Mouse (Mus musculus): Measurements from ENCODE around the gene Stxbp1.

The Stxbp1 gene

DNA sequence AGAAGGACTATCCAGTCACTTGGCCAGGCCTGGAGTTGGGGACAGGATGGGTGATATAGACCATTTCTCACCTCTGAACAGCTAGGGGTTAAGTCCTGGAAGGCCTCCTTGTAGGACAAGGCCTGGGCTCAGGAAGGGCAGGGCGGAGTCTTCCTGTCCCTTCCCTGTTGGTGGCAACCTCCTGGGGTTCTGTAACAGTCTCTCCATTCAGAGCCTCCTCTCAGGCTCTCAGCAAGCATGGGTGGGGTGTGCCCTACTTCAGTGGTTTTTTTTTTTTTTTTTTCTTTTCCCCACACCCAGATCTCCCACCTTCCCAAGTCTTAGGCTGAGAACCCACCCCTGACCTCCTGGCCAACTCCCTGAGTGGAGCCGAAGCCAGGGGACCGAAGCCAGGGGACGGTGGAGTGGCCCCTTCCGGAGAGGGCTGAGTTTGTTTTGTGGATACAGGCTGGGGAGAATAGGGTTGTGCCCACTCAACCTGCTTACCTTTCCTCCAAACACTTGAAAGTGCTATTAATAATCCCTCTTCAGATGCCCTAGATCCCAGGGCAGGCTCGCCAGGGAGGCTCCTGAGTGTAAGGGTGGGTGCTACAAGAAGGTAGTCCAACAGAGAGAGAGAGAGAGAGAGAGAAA lies 30.8 kb upstream of the Stxbp1 start:
- H3K27me3 ChIP-seq (ENCODE audit: control insufficient read depth, insufficient read depth, low read length, poor library complexity, severe bottlenecking), result no peaks in the 10 kb centered on the region

DNA sequence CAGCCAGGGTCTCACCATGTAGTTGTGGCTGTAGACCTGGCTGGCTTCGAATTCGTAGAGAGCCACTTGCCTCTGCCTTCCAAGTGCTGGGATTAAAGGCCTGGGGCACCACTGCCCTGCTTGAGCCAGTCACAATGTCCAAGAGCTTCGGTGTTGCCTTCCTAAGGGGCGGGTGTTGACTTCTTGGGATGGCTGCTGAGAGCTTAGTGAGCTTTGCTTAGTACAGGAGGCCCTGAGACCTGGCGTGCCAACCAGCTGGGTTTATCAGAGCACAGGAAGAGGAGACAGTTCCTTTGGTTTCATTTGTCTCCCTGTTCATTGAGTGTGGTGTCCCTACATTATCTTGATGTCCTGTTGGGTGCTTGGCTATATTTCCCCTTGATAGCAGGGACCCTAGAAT lies 30.3 kb upstream of the Stxbp1 start:
- no peak for DNase-seq (ENCODE audit: low read depth, low spot score)
- Histone ChIP-seq H3K36me3 (ENCODE audit: control insufficient read depth, insufficient read depth, low read length, poor library complexity, severe bottlenecking) (no peaks in the 10 kb centered on the region), H3K27me3 (ENCODE audit: control insufficient read depth, insufficient read depth, low read length, poor library complexity, severe bottlenecking) (no peaks in the 10 kb centered on the region)

More for the DNA sequence above, 30.8 kb upstream of the Stxbp1 start:
- no peaks in the 10 kb centered on the region for H3K36me3 ChIP-seq (ENCODE audit: control insufficient read depth, insufficient read depth, low read length, poor library complexity, severe bottlenecking)
- no peak for DNase-seq (ENCODE audit: low read depth, low spot score)

DNA sequence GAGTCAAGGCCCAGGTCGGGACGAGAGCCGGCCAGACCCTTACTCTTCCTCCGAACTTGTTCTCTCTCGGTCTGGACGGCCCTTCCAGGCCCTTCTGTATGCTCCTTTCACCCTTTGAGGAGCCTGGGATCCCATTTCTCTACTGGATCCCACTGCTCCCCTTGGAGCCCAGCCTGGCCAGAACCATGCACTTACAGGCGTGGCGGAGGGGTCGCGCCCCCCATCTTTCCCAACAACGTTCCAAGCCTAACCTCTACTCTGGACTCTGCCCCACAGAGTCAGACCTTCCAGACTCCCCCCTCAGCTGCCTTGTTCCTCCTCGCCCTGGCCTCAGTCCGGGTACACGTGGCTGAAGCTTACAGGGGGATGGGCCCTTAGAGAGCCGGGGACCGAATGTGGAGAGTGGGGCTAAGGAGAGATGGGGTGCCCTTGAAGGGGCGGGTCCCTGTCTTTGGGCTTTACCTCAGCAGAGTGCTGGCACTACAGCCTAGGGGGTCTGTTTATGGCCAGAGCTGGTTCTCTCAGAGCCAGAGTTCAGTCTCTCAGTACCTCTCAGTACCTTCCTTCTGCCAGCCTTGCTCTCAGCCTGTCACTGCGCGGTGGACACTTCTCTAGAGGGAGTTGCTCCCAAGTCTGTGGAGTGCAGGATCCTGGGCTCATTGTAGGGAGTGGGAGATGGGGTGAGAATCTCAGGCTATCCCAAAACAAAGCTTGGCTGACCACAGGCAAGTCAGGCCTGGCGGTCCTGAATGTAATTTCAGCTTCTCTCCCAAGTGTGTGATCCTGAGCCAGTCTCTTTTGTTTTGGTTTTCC lies 29.7 kb upstream of the Stxbp1 start:
- Histone ChIP-seq H3K27me3 (ENCODE audit: control insufficient read depth, insufficient read depth, low read length, poor library complexity, severe bottlenecking) (no peaks in the 10 kb centered on the region), H3K36me3 (ENCODE audit: control insufficient read depth, insufficient read depth, low read length, poor library complexity, severe bottlenecking) (no peaks in the 10 kb centered on the region)
- DNase-seq (ENCODE audit: low read depth, low spot score), result no peak

DNA sequence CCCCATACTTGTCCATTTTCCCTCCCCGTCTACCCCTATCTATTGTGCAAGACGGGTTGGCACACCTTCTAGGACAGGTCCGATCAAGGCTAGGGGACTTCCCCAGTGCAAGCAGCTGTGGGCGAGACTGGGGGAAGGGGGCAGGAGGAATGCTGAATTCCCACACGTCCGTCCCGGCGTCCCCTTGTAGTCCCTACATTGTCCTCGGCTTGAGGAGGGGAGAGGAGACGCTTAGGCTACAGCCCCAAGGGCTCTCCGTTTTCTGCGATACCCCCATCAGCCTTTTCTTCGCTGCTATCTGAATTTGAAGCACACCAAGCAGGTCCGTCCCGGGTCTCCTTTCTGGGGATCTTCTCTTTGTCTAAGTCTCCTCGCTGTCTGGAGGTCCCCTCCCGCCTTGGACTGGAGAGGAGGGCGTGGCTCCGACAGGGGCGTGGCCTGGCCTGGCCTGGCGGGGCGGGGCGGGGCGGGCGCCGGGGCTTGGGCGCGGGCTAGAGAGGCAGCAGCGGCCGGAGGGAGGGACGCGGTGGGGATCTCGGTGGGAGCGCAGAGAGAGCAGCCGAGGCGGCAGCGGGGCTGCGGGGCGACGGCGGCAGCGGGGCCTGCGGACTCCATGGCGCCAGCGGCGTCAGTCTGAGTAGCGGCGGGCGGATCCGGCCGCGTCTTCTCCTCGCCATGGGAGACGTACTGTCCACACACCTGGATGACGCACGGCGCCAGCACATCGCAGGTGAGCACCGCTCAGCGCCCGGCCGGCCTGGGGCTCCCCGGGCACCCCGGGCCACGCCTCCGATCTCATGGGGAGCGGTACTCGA lies 28.8 kb upstream of the Stxbp1 start, which contains the start of gene Fam129b:
Fam129b (plus strand) TSS at position 440 of the 815 bp plus-strand sequence.
- no peaks in the 10 kb centered on the region for H3K36me3 ChIP-seq (ENCODE audit: control insufficient read depth, insufficient read depth, low read length, poor library complexity, severe bottlenecking)
- H3K27me3 ChIP-seq (ENCODE audit: control insufficient read depth, insufficient read depth, low read length, poor library complexity, severe bottlenecking), result no peaks in the 10 kb centered on the region
- peak; percentile 79 for DNase-seq (ENCODE audit: low read depth, low spot score)

DNA sequence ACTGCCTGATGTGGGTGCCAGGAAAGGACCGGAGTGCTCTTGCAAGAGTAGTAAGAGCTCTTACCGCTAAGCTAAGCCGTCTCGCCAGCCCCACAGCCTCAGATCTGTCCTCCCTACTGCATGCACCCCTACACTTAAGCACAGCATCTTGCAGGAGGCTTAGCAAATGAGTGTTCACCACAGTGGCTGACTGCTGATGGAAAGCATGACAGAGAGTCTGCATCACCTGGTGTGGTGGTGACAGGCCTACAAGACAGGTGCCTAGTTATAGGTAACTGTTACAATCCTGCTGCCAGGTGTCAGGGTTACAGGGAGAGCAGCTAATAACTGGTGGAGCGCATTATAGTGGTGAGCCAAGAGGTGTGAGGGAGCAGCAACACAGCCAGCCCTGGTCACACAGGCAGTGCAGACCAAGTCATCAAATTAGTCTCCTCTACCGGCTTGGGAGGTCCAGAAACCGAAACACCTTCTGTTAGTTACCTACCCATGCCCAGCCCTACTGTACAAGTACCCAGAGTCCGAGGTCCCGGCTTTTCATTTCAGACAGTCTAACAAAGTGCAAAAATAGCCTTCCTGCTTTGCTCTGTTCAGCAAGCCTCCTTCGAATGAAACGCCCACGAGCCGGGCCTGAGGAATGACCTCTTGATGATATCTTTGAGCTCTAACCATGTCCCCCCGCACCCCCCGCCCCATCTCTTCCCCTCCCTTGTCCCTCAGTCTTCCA lies 28.1 kb upstream of the Stxbp1 start:
- H3K36me3 ChIP-seq (ENCODE audit: control insufficient read depth, insufficient read depth, low read length, poor library complexity, severe bottlenecking), result no peaks in the 10 kb centered on the region
- DNase-seq (ENCODE audit: low read depth, low spot score), result no peak
- H3K27me3 ChIP-seq (ENCODE audit: control insufficient read depth, insufficient read depth, low read length, poor library complexity, severe bottlenecking), result no peaks in the 10 kb centered on the region

DNA sequence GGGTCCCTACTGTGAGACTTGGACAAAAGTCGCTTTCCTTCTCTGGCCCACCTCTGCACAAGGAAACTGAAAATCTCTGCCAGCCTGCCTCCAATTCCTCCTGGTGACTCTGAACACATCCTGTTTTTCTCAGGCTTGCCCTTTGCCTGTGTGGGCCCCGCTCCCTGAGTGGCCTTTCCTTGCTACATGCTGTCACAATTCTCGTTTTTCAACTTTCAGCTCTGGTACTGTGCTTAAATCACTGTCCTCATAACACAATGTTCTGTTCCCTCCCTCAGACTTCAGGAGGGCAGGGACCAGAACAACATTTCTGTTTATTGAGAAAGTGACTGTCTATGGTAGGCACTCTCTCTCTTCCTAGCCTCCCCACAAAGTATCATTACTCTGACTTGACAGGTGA lies 27.0 kb upstream of the Stxbp1 start:
- Histone ChIP-seq H3K36me3 (ENCODE audit: control insufficient read depth, insufficient read depth, low read length, poor library complexity, severe bottlenecking) (no peaks in the 10 kb centered on the region), H3K27me3 (ENCODE audit: control insufficient read depth, insufficient read depth, low read length, poor library complexity, severe bottlenecking) (no peaks in the 10 kb centered on the region)
- no peak for DNase-seq (ENCODE audit: low read depth, low spot score)

DNA sequence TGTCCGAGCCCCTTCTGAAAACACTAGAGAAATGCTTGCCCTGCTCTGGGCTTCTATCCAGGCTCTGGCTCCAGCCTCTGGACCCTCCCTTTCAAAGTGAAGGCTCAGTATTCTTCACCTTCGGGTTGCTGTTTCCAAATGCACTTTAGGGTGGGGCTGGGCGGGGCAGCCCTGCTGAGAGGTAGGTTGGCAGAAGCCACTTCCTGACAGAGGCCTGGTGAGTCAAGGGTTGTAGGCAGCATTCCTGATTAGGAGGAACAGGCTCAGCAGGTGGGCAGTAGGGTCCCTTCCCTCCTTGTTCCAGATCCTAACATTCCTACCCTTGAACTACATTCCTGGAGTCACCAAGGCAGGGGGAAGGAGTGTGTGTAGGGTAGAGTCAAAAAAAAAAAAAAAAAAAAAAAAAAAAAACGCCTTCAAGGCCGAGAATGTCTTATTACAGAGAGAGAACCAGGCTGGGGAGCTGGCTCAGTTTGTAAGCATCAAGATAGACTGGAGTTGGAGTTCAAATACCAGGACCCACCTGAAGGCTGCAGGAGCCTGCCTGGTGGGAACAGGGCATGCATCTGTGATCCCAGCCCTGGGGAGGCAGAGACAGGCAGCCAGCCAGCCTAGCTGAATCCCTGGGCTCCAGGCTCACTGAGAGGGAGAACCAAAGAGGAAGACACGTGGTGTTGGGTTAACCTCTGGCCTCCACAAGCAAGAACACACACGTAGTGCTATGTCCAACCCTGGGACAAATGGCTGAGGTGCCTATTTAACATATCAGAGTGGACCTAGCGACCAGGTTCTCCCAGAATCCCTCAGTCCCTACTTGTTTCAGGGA lies 23.4 kb upstream of the Stxbp1 start:
- no peaks in the 10 kb centered on the region for H3K36me3 ChIP-seq (ENCODE audit: control insufficient read depth, insufficient read depth, low read length, poor library complexity, severe bottlenecking)
- no peaks in the 10 kb centered on the region for H3K27me3 ChIP-seq (ENCODE audit: control insufficient read depth, insufficient read depth, low read length, poor library complexity, severe bottlenecking)
- no peak for DNase-seq (ENCODE audit: low read depth, low spot score)

DNA sequence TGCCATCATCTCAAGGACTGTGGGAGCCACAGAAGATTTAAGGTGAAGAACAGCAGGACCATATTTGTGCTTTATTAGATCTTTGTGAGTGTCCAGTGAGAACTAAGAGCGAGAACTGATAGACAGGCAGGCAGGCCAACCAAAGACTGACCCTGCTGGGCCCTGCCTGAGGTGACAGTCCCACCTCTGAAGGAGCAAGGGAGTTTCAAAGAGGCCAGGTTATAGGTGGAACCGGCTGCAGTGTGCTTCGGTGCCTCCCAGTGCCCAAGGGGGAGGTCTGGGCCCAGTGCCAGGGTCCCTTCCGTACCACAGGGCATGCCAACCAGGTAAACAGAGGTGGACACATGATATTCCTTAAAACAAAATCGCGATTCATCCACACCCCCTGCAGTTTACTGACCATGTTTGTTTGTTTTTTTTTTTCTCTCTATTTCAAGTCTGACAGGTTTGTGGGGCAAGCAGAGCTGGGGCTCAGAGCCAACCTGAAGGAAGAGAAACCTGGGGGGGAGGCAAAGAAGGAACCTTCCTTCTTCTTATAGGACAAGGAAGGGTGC lies 22.8 kb upstream of the Stxbp1 start:
- no peak for DNase-seq (ENCODE audit: low read depth, low spot score)
- Histone ChIP-seq H3K27me3 (ENCODE audit: control insufficient read depth, insufficient read depth, low read length, poor library complexity, severe bottlenecking) (no peaks in the 10 kb centered on the region), H3K36me3 (ENCODE audit: control insufficient read depth, insufficient read depth, low read length, poor library complexity, severe bottlenecking) (no peaks in the 10 kb centered on the region)

DNA sequence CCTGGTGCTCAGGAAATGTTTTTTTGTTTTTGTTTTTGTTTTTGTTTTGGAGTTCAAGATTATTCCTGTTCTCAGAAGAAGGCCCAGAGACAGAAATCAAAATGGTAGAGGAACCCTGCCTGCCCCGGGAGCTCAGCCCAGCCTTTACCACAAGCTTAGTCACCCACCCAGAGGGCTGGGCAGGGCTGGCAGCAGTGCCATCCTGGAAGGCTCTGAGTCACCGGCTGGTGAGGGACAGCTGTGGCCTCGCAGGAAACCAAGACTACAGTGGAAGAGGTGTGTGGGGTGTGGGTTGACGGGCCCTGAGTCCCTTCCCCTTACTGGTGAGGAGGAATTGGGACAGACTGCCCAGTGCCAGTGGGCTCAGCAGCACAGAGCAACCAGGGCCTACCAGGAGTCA lies 20.3 kb upstream of the Stxbp1 start:
- DNase-seq (ENCODE audit: low read depth, low spot score), result no peak
- Histone ChIP-seq H3K27me3 (ENCODE audit: control insufficient read depth, insufficient read depth, low read length, poor library complexity, severe bottlenecking) (no peaks in the 10 kb centered on the region), H3K36me3 (ENCODE audit: control insufficient read depth, insufficient read depth, low read length, poor library complexity, severe bottlenecking) (no peaks in the 10 kb centered on the region)

DNA sequence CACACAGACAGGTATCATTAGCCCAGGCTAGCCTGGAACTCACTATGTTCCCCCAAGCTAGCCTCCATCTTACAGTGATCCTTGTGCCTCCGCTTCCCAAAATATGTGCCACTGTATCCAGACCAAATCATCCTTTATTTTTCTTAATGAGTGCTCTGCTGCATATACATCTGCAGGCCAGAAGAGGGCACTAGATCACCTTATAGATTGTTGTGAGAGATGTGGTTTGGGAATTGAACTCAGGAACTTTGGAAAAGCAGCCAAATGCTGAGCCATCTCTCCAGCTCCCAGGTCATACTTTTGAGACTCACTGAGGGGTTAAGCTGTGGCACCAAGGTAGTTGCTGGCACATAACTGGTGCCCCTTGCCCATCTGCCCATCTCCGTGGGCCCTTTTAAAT lies 17.7 kb upstream of the Stxbp1 start:
- peak; percentile 53 for DNase-seq (ENCODE audit: low read depth, low spot score)
- no peaks in the 10 kb centered on the region for H3K27me3 ChIP-seq (ENCODE audit: control insufficient read depth, insufficient read depth, low read length, poor library complexity, severe bottlenecking)
- no peaks in the 10 kb centered on the region for H3K36me3 ChIP-seq (ENCODE audit: control insufficient read depth, insufficient read depth, low read length, poor library complexity, severe bottlenecking)

DNA sequence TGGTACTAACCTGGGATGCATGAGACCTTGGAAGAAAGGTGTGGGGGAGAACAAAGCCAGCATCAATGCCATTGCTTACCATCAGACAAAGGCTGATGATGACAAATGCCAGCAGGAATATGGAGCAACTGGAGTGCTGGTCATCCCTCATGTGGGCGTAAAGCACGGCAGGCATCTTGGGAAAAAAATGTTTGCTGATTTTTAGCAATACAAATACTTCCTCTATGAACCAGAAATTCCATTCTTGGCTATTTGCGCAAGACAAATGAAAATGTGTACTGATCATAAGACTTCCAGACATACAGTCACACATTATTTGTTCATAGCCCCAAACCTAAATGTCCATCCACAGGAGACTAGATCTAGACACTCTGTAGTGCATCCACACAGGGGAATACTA lies 16.3 kb upstream of the Stxbp1 start:
- no peaks in the 10 kb centered on the region for H3K27me3 ChIP-seq (ENCODE audit: control insufficient read depth, insufficient read depth, low read length, poor library complexity, severe bottlenecking)
- no peaks in the 10 kb centered on the region for H3K36me3 ChIP-seq (ENCODE audit: control insufficient read depth, insufficient read depth, low read length, poor library complexity, severe bottlenecking)
- DNase-seq (ENCODE audit: low read depth, low spot score), result no peak

DNA sequence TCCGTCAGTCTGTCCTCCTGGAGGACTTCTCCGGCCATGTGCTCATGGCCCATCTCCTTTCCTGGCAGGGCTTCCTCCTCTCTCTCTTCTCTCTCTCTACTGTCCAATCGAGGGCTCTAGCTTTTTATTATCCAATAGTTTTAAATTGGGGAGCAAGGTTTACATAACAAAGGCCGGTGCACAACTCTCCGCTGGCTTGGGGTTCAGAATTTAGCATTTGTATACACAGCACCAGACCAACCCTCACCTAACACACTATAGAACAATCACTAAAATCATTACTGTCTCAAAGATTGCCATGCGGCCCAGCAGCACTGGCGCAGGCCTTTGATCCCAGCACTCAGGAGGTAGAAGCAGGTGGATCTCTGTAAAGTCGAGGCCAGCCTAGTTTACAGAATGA lies 13.8 kb upstream of the Stxbp1 start:
- Histone ChIP-seq H3K27me3 (ENCODE audit: control insufficient read depth, insufficient read depth, low read length, poor library complexity, severe bottlenecking) (no peaks in the 10 kb centered on the region), H3K36me3 (ENCODE audit: control insufficient read depth, insufficient read depth, low read length, poor library complexity, severe bottlenecking) (no peaks in the 10 kb centered on the region)
- no peak for DNase-seq (ENCODE audit: low read depth, low spot score)

DNA sequence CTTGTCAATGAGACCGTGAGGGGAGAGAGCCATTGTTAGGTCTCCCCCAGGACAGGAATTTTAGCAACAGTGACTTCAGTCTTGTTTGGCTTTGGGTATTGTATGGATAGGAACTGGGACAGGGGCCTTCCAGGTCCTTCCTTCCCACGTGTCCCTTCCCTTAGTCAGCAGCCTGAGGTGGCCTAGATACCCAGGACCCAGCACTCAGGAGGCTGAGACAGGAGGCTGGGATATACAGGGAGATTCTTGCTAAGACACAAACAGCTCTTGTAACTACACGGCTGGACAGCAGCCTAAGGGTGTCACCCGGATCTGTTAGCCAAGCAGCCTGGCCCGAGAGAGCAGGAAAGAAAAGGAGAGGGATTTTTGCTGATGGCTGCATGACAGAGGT lies 12.6 kb upstream of the Stxbp1 start:
- no peaks in the 10 kb centered on the region for H3K27me3 ChIP-seq (ENCODE audit: control insufficient read depth, insufficient read depth, low read length, poor library complexity, severe bottlenecking)
- DNase-seq (ENCODE audit: low read depth, low spot score), result no peak
- H3K36me3 ChIP-seq (ENCODE audit: control insufficient read depth, insufficient read depth, low read length, poor library complexity, severe bottlenecking), result no peaks in the 10 kb centered on the region

Data from splenic B cell, adult 2 months (primary cell).